Mouse (Mus musculus) stomach, embryonic 15.5 days (tissue): ENCODE measurements around the gene Atg16l1. TPM values are rescaled to one million over a fixed set of nuclear protein-coding genes. Genes with fewer than 3 reads are reported as not detected.

Source experiments
- ATAC-seq: fragments of 200-750 bp; cut with Nextera tagmentation; 2 replicates; pipeline ENCODE4 v1.8.0; 2017; ENCODE audit warnings: low read depth, moderate number of reproducible peaks, moderate TSS enrichment; ENCODE audit not compliant: insufficient read depth, low FRiP score
- H3K27ac ChIP-seq: fragments of 300-500 bp; sonication (generic); 2 replicates; pipeline ENCODE4 v1.5.1; 2015; ENCODE audit warnings: mild to moderate bottlenecking, inconsistent platforms
- H3K27me3 ChIP-seq: fragments of 300-500 bp; sonication (generic); replicated peaks from 2 replicates; pipeline ENCODE4 v1.6.1; 2015; ENCODE audit warnings: inconsistent platforms
- H3K36me3 ChIP-seq: fragments of 300-500 bp; sonication (generic); 2 replicates; pipeline ENCODE4 v1.6.1; 2015; ENCODE audit warnings: inconsistent platforms
- H3K4me1 ChIP-seq: fragments of 300-500 bp; sonication (generic); 2 replicates; pipeline ENCODE4 v1.6.1; 2015; ENCODE audit warnings: inconsistent platforms
- H3K4me2 ChIP-seq: fragments of 300-500 bp; sonication (generic); 2 replicates; pipeline ENCODE4 v1.6.1; 2015; ENCODE audit warnings: mild to moderate bottlenecking, inconsistent platforms
- H3K4me3 ChIP-seq: fragments of 300-500 bp; sonication (generic); replicated peaks from 2 replicates; pipeline ENCODE4 v1.5.1; 2015; ENCODE audit warnings: inconsistent platforms
- H3K9ac ChIP-seq: fragments of 300-500 bp; sonication (generic); 2 replicates; pipeline ENCODE4 v1.6.1; 2015; ENCODE audit warnings: inconsistent platforms
- H3K9me3 ChIP-seq: fragments of 300-500 bp; sonication (generic); 2 replicates; pipeline ENCODE4 v1.6.1; 2016; ENCODE audit warnings: inconsistent platforms
- WGBS: fragments of 180-500 bp; shearing (Covaris S2); methylation state at CpG from one replicate; pipeline ENCODE4 v1.1.7; 2015; 5-methylcytosine and 5-hydroxymethylcytosine counted together
- polyA plus RNA-seq: library from polyadenylated mRNA; unstranded; fragments of >200 nt; fragmentation: Nextera tagmentation; extraction: Ambion mirVana; gene quantifications from 2 replicates; pipeline ENCODE4 v1.2.1, GENCODE M21; 2015

Gene Atg16l1
- 28.0 and 29.7 TPM in 2 replicates for polyA plus RNA-seq

- H3K4me1 ChIP-seq, result peaks cover 7% of the 10 kb centered on the region; the same call in 1 of the 2 replicates
- no peaks in the 10 kb centered on the region for H3K9me3 ChIP-seq
- H3K27me3 ChIP-seq, result 0 out of 2 replicates have a peak, but pooled peaks cover 5% of the 10 kb centered on the region
- ATAC-seq, result peak; percentile 98
- H3K4me3 ChIP-seq, result peak within 1 kb of the TSS; percentile 97
- H3K27ac ChIP-seq, result peak within 1 kb of the TSS; percentile 94
- H3K4me2 ChIP-seq, result peak within 1 kb of the TSS; percentile 67
- peaks cover 11% of the 10 kb centered on the region; the same call in 1 of the 2 replicates for H3K36me3 ChIP-seq
- under 1% methylated on average over 79 of the region's 79 CpGs for WGBS
- peak within 1 kb of the TSS; percentile 99 for H3K9ac ChIP-seq
These were observed at the start of gene Atg16l1 for GRCm38 (mm10) chr1:87755641-87756470. Atg16l1 (plus strand) TSS chr1:87755870.

- 88% methylated on average over 3 of the region's 3 CpGs for WGBS
- Histone ChIP-seq H3K4me3 (no peak overlapping the region), H3K27ac (no peak overlapping the region), H3K4me2 (no peak overlapping the region), H3K9me3 (no peaks in the 10 kb centered on the region), H3K27me3 (no peaks in the 10 kb centered on the region), H3K9ac (no peak overlapping the region), H3K36me3 (no peaks in the 10 kb centered on the region), H3K4me1 (no peaks in the 10 kb centered on the region)
- peak; percentile 95 for ATAC-seq
These were observed 49.3 kb upstream of the Atg16l1 start for GRCm38 (mm10) chr1:87706361-87706760.

GRCm38 (mm10) chr1:87709020-87709419 lies 46.6 kb upstream of the Atg16l1 start:
- no peaks in the 10 kb centered on the region for H3K36me3 ChIP-seq
- WGBS, result 73% methylated on average over 6 of the region's 6 CpGs
- H3K9me3 ChIP-seq, result no peaks in the 10 kb centered on the region
- H3K4me1 ChIP-seq, result no peaks in the 10 kb centered on the region
- H3K9ac ChIP-seq, result no peak overlapping the region
- H3K4me3 ChIP-seq, result no peak overlapping the region
- H3K27ac ChIP-seq, result no peak overlapping the region
- no peak for ATAC-seq
- H3K27me3 ChIP-seq, result no peaks in the 10 kb centered on the region
- no peak overlapping the region for H3K4me2 ChIP-seq

GRCm38 (mm10) chr1:87709661-87710270 lies 45.9 kb upstream of the Atg16l1 start:
- Histone ChIP-seq H3K27me3 (no peaks in the 10 kb centered on the region), H3K4me1 (no peaks in the 10 kb centered on the region), H3K9me3 (no peaks in the 10 kb centered on the region), H3K9ac (no peak overlapping the region), H3K4me3 (no peak overlapping the region), H3K4me2 (no peak overlapping the region), H3K27ac (no peak overlapping the region), H3K36me3 (no peaks in the 10 kb centered on the region)
- WGBS, result 84% methylated on average over 7 of the region's 7 CpGs
- no peak for ATAC-seq

- Histone ChIP-seq H3K27me3 (no peaks in the 10 kb centered on the region), H3K36me3 (no peaks in the 10 kb centered on the region), H3K27ac (no peak overlapping the region), H3K4me2 (no peak overlapping the region), H3K4me3 (no peak overlapping the region), H3K4me1 (no peaks in the 10 kb centered on the region), H3K9me3 (no peaks in the 10 kb centered on the region), H3K9ac (no peak overlapping the region)
- WGBS, result 78% methylated on average over 10 of the region's 10 CpGs
- ATAC-seq, result peak; percentile 90
These were observed 43.6 kb upstream of the Atg16l1 start for GRCm38 (mm10) chr1:87711938-87712613.

- Histone ChIP-seq H3K36me3 (no peaks in the 10 kb centered on the region), H3K4me1 (no peaks in the 10 kb centered on the region), H3K9ac (no peak overlapping the region), H3K4me3 (no peak overlapping the region), H3K27ac (no peak overlapping the region), H3K9me3 (no peaks in the 10 kb centered on the region), H3K4me2 (no peak overlapping the region), H3K27me3 (no peaks in the 10 kb centered on the region)
- ATAC-seq, result peak; percentile 37; the same call in 1 of the 2 replicates
- WGBS, result 69% methylated on average over 1 of the region's 1 CpGs
These were observed 43.1 kb upstream of the Atg16l1 start for GRCm38 (mm10) chr1:87712614-87712971.

GRCm38 (mm10) chr1:87721382-87721781 lies 34.3 kb upstream of the Atg16l1 start:
- no peak overlapping the region for H3K9ac ChIP-seq
- ATAC-seq, result peak; percentile 39; the same call in 1 of the 2 replicates
- H3K27me3 ChIP-seq, result no peaks in the 10 kb centered on the region
- no peaks in the 10 kb centered on the region for H3K9me3 ChIP-seq
- WGBS, result 30% methylated on average over 8 of the region's 8 CpGs
- H3K36me3 ChIP-seq, result no peaks in the 10 kb centered on the region
- no peak overlapping the region for H3K27ac ChIP-seq
- H3K4me2 ChIP-seq, result no peak overlapping the region
- peaks cover 2% of the 10 kb centered on the region; the same call in 1 of the 2 replicates for H3K4me1 ChIP-seq
- H3K4me3 ChIP-seq, result no peak overlapping the region

GRCm38 (mm10) chr1:87722081-87722480 lies 33.6 kb upstream of the Atg16l1 start:
- Histone ChIP-seq H3K27me3 (no peaks in the 10 kb centered on the region), H3K9me3 (no peaks in the 10 kb centered on the region), H3K36me3 (no peaks in the 10 kb centered on the region), H3K4me2 (no peak overlapping the region), H3K4me1 (peaks cover 2% of the 10 kb centered on the region; the same call in 1 of the 2 replicates), H3K27ac (no peak overlapping the region), H3K9ac (no peak overlapping the region), H3K4me3 (no peak overlapping the region)
- WGBS, result 35% methylated on average over 2 of the region's 2 CpGs
- ATAC-seq, result no peak

GRCm38 (mm10) chr1:87723351-87723750 lies 32.3 kb upstream of the Atg16l1 start:
- Histone ChIP-seq H3K27me3 (no peaks in the 10 kb centered on the region), H3K27ac (no peak overlapping the region), H3K4me1 (peaks cover 2% of the 10 kb centered on the region; the same call in 1 of the 2 replicates), H3K9ac (no peak overlapping the region), H3K4me2 (no peak overlapping the region), H3K9me3 (no peaks in the 10 kb centered on the region), H3K36me3 (no peaks in the 10 kb centered on the region), H3K4me3 (no peak overlapping the region)
- no peak for ATAC-seq
- WGBS, result 66% methylated on average over 4 of the region's 4 CpGs

GRCm38 (mm10) chr1:87729070-87729469 lies 26.6 kb upstream of the Atg16l1 start:
- Histone ChIP-seq H3K4me2 (no peak overlapping the region), H3K4me3 (no peak overlapping the region), H3K9ac (no peak overlapping the region), H3K36me3 (no peaks in the 10 kb centered on the region), H3K27me3 (no peaks in the 10 kb centered on the region), H3K9me3 (no peaks in the 10 kb centered on the region), H3K27ac (no peak overlapping the region), H3K4me1 (no peaks in the 10 kb centered on the region)
- WGBS, result 74% methylated on average over 2 of the region's 2 CpGs
- ATAC-seq, result no peak

- Histone ChIP-seq H3K27ac (no peak overlapping the region), H3K9me3 (no peaks in the 10 kb centered on the region), H3K4me1 (no peaks in the 10 kb centered on the region), H3K4me2 (no peak overlapping the region), H3K36me3 (no peaks in the 10 kb centered on the region), H3K9ac (no peak overlapping the region), H3K27me3 (no peaks in the 10 kb centered on the region), H3K4me3 (no peak overlapping the region)
- WGBS, result 81% methylated on average over 6 of the region's 6 CpGs
- no peak for ATAC-seq
These were observed 25.8 kb upstream of the Atg16l1 start for GRCm38 (mm10) chr1:87729850-87730249.

GRCm38 (mm10) chr1:87730271-87730670 lies 25.4 kb upstream of the Atg16l1 start:
- Histone ChIP-seq H3K9ac (no peak overlapping the region), H3K36me3 (no peaks in the 10 kb centered on the region), H3K9me3 (no peaks in the 10 kb centered on the region), H3K4me3 (no peak overlapping the region), H3K27ac (no peak overlapping the region), H3K27me3 (no peaks in the 10 kb centered on the region), H3K4me2 (no peak overlapping the region), H3K4me1 (no peaks in the 10 kb centered on the region)
- WGBS, result 79% methylated on average over 7 of the region's 7 CpGs
- ATAC-seq, result no peak
